Mouse (Mus musculus) megakaryocyte progenitor cell, adult 5-6 weeks (primary cell): ENCODE data around the gene Fam217a. TPM values are rescaled to one million over a fixed set of nuclear protein-coding genes. Genes with fewer than 3 reads are reported as not detected.
"Not testable (repeated sequence)": the region's sequence is repeated elsewhere in the genome, so short reads cannot be mapped to it uniquely, and the experiment has no call there.

Source experiments
- ATAC-seq: replicated peaks from 2 replicates; pipeline ENCODE4 v1.8.0; 2016; ENCODE audit warnings: mild to moderate bottlenecking, moderate TSS enrichment, inconsistent platforms; ENCODE audit not compliant: poor library complexity
- total RNA-seq, 2 experiments: library from RNA; stranded (forward) in 1 of 2; stranded (reverse) in 1 of 2; fragments of 157-497, 149-512 nt in 1 of 2; fragments of 200-1000 nt in 1 of 2; gene quantifications; 2 replicates each; pipeline versions ENCODE4 v1.2.3 to v1.2.4; 2015 to 2017

Fam217a gene
- total RNA-seq (2015): 0.22 TPM in 1 of 2 replicates, not detected in the other
- total RNA-seq (2017): not detected in 2 replicates

DNA sequence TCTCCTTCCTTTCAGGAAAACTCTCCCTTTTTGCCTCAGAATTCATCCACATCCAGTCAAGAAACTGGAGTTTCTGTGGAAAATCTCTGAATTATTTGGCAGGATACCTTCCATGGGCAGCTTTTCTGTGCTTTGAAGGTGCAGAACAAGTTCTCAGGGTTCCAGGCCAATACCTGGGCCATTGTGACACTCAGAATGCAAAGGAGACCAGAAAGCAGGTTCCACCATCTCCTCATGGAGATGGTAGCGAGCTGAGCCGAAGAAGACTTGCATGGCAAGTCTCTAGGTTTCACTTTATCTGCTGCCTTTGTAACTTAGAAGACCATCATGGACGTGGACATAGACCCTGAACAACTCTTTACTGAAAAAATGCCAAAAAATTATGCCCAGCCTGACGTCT is at the start of gene Fam217a, which contains the start of gene 4933417A18Rik:
Gene Fam217a (minus strand): TSS at position 101 of the 400 bp plus-strand sequence.
Gene 4933417A18Rik (plus strand): TSS at position 200 of the 400 bp plus-strand sequence.
- ATAC-seq: no peak

- peak; percentile 76 for ATAC-seq
Observed at GRCm38 (mm10) chr13:34973770-34974169, 49.7 kb upstream of the Fam217a start.

DNA sequence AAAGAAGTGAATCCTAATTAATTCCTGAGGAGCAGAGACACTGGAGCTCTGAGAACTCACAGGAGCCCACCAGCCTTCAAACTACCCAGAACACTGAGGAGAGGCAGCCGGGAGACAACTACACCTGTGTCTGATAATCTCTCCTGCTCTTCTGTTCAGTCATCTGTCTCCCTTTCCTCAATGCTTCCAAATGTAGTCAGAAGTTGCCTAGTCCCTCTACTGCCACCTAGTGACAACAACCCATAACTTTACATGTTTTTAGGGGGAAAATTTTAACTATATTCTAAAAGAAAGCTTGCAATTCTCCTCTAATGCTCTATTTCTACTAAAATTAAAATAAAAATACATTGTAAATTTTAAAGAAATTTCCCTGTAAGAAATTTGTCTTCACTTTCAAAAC is 49.0 kb upstream of the Fam217a start:
- peak; percentile 90 for ATAC-seq

- not testable (repeated sequence) for ATAC-seq
Observed at GRCm38 (mm10) chr13:34972456-34972855, 48.3 kb upstream of the Fam217a start.

DNA sequence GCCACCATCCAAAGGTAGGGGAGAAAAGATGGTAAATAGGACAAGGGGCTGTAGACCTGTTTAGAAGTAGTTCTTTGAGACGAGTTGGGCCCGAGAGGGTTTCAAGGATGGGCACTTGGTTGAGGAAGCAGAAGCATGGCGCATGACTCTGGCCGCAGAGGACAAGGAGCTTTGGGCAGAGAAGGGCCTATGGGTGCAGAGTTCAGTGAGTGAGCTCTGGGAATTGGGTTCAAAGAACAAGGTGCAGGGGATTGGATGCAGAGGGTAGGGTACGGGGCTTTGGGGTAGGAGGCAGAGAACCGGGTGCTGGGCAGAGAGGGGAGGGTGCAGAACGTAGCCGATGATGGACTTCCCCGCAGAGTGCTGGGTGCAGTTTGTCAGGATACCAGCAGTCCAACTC is 41.5 kb upstream of the Fam217a start:
- ATAC-seq: not testable (repeated sequence)

DNA sequence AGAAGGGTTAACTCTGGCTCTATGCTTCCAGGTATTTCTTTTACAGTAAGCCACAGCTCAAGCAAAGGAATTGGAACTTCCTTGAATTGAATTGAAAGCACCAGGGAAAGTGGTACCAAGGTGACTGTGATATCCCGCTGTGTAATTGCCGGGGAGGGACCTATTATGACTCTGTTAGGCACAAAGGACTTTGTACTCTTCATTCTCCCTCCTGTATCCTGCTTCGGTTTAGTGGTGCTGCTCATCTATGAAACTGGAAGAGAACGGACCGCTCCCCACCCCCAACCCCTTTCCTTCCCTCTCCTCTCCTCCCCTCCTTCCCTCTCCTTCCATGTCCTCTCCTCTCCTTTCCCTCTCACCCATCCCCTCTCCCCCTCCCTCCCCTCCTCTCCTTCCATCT is 40.8 kb upstream of the Fam217a start:
- ATAC-seq: peak; percentile 32; the same call in 1 of the 2 replicates

- peak; percentile 41 for ATAC-seq
Observed at GRCm38 (mm10) chr13:34964419-34964818, 40.3 kb upstream of the Fam217a start.

DNA sequence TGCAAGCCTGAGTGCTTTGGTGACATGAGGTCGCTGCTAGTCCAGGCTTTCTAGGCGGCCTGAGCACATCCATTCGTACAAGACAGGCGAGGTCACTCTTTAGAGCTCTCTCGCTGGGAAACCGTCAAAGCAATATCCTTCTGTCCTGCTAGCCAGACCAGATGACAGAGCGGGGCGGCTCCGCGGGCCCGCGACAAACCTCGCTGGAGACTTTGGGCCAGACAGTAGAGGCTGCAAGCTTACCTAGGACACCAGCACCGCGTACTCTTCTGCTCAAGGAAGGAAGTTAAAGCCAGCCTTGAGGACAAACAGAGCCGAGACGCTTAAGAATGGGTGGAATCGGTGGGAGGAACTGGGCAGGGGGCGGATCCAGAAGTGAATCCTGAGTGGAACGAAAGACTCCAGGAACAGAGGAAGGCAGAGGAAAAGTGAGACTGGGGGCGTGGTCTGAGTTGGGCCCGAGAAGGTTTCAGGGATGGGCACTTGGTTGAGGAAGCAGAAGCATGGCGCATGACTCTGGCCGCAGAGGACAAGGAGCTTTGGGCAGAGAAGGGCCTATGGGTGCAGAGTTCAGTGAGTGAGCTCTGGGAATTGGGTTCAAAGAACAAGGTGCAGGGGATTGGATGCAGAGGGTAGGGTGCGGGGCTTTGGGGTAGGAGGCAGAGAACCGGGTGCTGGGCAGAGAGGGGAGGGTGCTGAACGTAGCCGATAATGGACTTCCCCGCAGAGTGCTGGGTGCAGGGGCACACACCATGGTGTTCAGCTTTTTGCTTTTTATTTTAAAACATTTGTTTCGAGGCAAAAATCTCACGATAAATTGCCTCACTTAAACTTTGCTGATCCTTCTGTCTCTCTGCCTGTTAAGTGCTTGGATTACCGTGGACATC is 39.6 kb upstream of the Fam217a start, which contains the start of gene Eci3:
Gene Eci3 (minus strand): TSS at position 300 of the 887 bp plus-strand sequence.
- peak; percentile 59 for ATAC-seq

GRCm38 (mm10) chr13:34960996-34961770 is 37.1 kb upstream of the Fam217a start:
- ATAC-seq: no peak

DNA sequence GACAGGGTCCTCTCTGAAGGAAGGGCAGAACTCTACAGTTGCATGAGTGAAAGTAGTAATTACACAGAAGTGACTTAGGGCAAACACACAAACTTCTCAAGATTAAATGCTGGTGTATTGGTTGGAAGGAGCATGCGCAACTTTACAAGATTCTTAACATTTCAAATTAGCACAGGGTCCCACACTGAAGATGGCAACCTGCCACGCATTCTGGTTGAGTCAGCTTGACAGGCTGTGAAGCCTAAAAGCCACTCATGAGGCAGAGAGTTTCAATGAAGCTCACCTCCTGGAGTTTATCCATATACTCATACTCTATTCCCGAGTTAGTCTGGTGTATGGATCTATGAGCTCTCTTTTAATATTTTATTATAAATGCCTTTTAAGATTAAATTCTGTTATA is 34.0 kb upstream of the Fam217a start:
- ATAC-seq: not testable (repeated sequence)

GRCm38 (mm10) chr13:34956901-34957300 is 32.8 kb upstream of the Fam217a start:
- no peak for ATAC-seq

DNA sequence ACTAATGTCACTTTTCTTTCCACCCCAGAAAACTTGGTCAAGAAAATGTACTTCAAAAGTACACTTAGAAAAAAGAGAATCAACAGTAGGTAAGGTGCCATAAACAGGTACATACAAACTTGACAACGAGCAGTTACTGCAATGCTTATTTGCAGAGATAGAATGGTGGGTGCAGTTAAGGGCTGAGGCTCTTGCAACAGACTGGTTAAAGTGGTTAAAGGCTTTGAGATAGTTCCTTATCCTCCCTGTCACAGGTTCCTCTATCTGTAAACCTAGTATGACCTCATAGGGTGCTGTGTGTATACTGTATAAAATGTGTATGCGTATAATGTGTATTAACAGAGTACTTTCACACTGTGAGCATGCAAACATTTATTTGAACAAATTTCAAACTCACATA is 27.3 kb upstream of the Fam217a start:
- ATAC-seq: peak; percentile 100

DNA sequence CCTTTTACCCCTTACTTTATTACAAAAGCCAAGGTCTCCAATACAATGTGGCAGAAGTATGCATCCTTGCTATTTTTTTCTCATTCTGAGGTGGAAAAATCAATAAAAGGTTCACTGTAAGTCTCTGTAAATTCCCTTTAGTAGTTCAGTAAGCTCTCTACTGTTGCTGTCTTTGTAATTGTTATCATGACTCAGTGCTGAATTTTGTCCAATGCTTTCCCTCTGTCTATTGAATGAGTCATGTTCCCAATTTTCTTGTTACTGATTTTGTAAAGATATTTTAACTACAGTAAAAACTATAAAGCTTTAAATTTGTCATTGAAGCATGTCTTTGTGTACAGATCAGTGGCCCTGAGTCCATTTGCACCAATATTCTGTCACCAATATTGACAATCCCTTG is 18.3 kb upstream of the Fam217a start:
- ATAC-seq: no peak

- no peak for ATAC-seq
Observed at GRCm38 (mm10) chr13:34934931-34935644, 11.0 kb upstream of the Fam217a start.

DNA sequence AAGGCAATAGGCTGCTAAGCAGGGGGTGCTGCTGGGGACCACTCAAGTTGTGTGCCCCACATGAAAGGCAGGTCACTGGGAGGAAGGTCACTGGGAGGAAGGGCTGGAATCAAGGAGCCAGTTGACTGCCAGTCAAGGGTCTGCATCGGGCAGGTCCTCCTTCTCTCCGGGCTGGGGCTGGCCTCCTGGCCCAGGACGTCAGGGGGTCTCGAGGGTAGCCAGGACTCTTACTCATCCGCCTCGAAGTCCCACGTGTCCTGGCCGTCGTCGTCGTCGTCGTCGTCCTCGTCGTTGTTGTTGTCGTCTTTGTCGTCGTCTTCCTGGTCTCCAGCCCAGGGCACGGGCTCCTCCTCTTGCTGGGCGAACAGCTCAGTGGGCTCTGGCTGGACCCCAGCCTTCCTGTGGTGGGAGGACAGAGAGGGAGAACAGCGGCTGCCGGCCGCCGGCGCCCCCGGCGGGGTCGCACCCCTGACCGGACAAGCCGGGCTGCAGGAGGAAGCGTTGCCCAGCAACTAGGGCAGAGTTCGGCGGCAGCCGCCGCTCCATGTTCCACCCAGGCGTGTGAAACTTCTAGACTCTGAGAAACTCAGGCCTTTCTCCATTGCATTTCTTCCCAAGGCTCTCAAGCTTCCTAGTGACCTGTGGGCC is 7.5 kb downstream of the Fam217a start:
- peak; percentile 14; the same call in 1 of the 2 replicates for ATAC-seq

GRCm38 (mm10) chr13:34914614-34915013 is 9.5 kb downstream of the Fam217a start:
- ATAC-seq: peak; percentile 58

GRCm38 (mm10) chr13:34892871-34893270 is 31.2 kb downstream of the Fam217a start:
- ATAC-seq: no peak

DNA sequence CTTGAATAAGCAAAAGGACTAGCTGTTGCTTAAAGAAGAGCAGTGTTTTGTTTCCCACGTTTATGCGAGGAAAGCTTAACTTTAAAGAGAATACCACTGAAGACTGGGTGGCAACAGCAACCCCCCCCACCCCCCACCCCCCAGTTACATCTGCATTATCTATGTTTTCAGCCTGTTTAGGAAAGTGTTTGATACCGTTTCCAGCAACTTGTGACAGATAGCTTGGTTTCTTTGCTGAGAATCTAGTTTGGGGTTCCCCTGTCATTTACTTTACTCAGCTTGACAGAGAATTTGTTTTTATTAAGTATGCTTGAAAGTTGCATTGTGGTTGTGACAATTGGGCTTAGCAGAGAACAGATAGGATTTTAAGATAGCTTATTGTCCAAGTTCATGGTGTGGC is 47.6 kb downstream of the Fam217a start:
- no peak for ATAC-seq

DNA sequence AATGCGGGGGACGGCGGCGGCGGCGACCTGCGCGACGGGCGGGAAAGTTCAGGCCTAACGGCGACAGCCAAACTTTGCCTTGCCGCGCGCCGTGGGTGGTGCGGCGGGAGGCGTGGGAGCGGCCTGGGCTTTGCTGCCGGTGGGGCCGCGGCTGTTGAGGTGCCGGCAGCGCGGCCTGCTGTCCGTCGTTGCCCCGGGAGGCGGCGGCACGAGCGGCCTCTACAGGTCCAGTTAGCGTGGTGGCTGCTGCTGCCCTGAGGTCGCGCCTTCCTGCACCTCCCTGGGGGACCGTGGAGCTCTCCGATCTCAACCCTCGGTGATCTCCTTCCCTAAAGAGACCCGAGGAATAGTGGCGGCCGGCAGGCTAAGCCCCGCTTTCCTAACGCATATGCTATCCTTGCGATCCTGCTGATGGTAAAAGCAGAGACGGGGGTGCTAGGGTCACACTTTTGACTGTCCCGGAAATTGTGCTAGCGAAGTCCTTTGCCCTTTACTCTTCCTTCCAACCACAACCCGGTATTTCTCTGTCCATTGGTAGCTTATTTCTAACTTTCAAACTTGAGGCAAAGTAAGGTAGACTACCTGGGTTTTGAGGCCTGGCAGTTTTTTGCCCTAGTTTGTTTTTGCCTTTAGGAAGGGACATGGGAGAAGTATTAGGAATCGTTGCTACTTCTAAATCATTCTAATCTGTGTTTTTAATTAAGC is 48.2 kb downstream of the Fam217a start:
- ATAC-seq: peak; percentile 42
